Mouse (Mus musculus) midbrain, embryonic 11.5 days (tissue): ENCODE results near the gene Clec2l. TPM values are rescaled to one million over a fixed set of nuclear protein-coding genes. Genes with fewer than 3 reads are reported as not detected.
"Not testable (repeated sequence)": the region's sequence is repeated elsewhere in the genome, so short reads cannot be mapped to it uniquely, and the experiment has no call there.

Experiments
- ATAC-seq: fragments of 200-750 bp; cut with Nextera tagmentation; 2 replicates; pipeline ENCODE4 v1.8.0; 2017; ENCODE audit warnings: moderate TSS enrichment, moderate library complexity; ENCODE audit not compliant: low FRiP score
- DNase-seq: peaks from one replicate; pipeline ENCODE4 v3.0.0; 2015; ENCODE audit warnings: low spot score; ENCODE audit errors: missing footprints
- H3K27ac ChIP-seq: fragments of 300-500 bp; sonication (generic); 2 replicates; pipeline ENCODE4 v1.5.1; 2014; ENCODE audit warnings: low read depth, low read length
- H3K27me3 ChIP-seq: fragments of 300-500 bp; sonication (generic); 2 replicates; pipeline ENCODE4 v1.6.1; 2014; ENCODE audit warnings: mild to moderate bottlenecking, low read length, moderate library complexity, mixed read lengths; ENCODE audit not compliant: control insufficient read depth, insufficient read depth
- H3K36me3 ChIP-seq: fragments of 300-500 bp; sonication (generic); 2 replicates; pipeline ENCODE4 v1.6.1; 2014; ENCODE audit warnings: mild to moderate bottlenecking, low read length, moderate library complexity, mixed read lengths; ENCODE audit not compliant: control insufficient read depth, insufficient read depth
- H3K4me1 ChIP-seq: fragments of 300-500 bp; sonication (generic); 2 replicates; pipeline ENCODE4 v1.6.1; 2014; ENCODE audit warnings: low read length; ENCODE audit not compliant: control insufficient read depth, insufficient read depth
- H3K4me2 ChIP-seq: fragments of 300-500 bp; sonication (generic); 2 replicates; pipeline ENCODE4 v1.6.1; 2014; ENCODE audit warnings: mild to moderate bottlenecking, moderate library complexity
- H3K4me3 ChIP-seq: fragments of 300-500 bp; sonication (generic); 2 replicates; pipeline ENCODE4 v1.5.1; 2014; ENCODE audit warnings: low read depth, low read length
- H3K9ac ChIP-seq: fragments of 300-500 bp; sonication (generic); 2 replicates; pipeline ENCODE4 v1.6.1; 2014; ENCODE audit warnings: low read length
- H3K9me3 ChIP-seq: fragments of 300-500 bp; sonication (generic); 2 replicates; pipeline ENCODE4 v1.6.1; 2016; ENCODE audit warnings: low read length; ENCODE audit not compliant: control insufficient read depth
- WGBS: fragments of 180-500 bp; shearing (Covaris S2); extraction: QIAGEN DNeasy Blood & Tissue Kit; methylation state at CpG from one replicate; pipeline ENCODE4 v1.1.7; 2014; 5-methylcytosine and 5-hydroxymethylcytosine counted together
- polyA plus RNA-seq: library from polyadenylated mRNA; unstranded; fragments of >200 nt; fragmentation: Nextera tagmentation; extraction: Ambion mirVana; gene quantifications from 2 replicates; pipeline ENCODE4 v1.2.1, GENCODE M21; 2014

Clec2l gene
- polyA plus RNA-seq, 1 experiment from 2014 or later = 2.2 TPM

GRCm38 (mm10) chr6:38650263-38650937 is 12.5 kb upstream of the Clec2l start:
- DNase-seq (peak; percentile 94), ATAC-seq (peak; percentile 42; the same call in 1 of the 2 replicates)
- Histone ChIP-seq H3K4me3 (no peak overlapping the region), H3K27ac (no peak overlapping the region), H3K9ac (no peak overlapping the region), H3K4me2 (no peak overlapping the region), H3K4me1 (no peaks in the 10 kb centered on the region), H3K9me3 (no peaks in the 10 kb centered on the region), H3K27me3 (no peaks in the 10 kb centered on the region), H3K36me3 (no peaks in the 10 kb centered on the region)
- WGBS = 44% methylated on average over 14 of the region's 14 CpGs

- no peak for DNase-seq
- Histone ChIP-seq H3K4me2 (no peak overlapping the region), H3K36me3 (no peaks in the 10 kb centered on the region), H3K4me3 (no peak overlapping the region), H3K9me3 (no peaks in the 10 kb centered on the region), H3K9ac (no peak overlapping the region), H3K27ac (no peak overlapping the region), H3K27me3 (peaks cover 14% of the 10 kb centered on the region), H3K4me1 (peaks cover 6% of the 10 kb centered on the region)
- no peak for ATAC-seq
- WGBS = 14% methylated on average over 4 of the region's 4 CpGs
These were observed 1.2 kb upstream of the Clec2l start for GRCm38 (mm10) chr6:38661626-38662025.

GRCm38 (mm10) chr6:38669580-38669979 is 6.7 kb downstream of the Clec2l start:
- 74% methylated on average over 6 of the region's 6 CpGs for WGBS
- no peaks in the 10 kb centered on the region for H3K4me1 ChIP-seq

GRCm38 (mm10) chr6:38670488-38670887 is 7.6 kb downstream of the Clec2l start:
- DNase-seq, H3K27ac ChIP-seq, H3K27me3 ChIP-seq, H3K4me1 ChIP-seq, H3K9me3 ChIP-seq, H3K36me3 ChIP-seq, H3K9ac ChIP-seq, ATAC-seq, H3K4me3 ChIP-seq, H3K4me2 ChIP-seq: not testable (repeated sequence)
- 100% methylated on average over 1 of the region's 1 CpGs for WGBS

More at GRCm38 (mm10) chr6:38669580-38669979, 6.7 kb downstream of the Clec2l start:
- Histone ChIP-seq H3K4me2 (no peak overlapping the region), H3K9ac (no peak overlapping the region), H3K4me3 (no peak overlapping the region), H3K9me3 (no peaks in the 10 kb centered on the region), H3K27me3 (no peaks in the 10 kb centered on the region), H3K27ac (no peak overlapping the region), H3K36me3 (no peaks in the 10 kb centered on the region)
- ATAC-seq (no peak), DNase-seq (no peak)

- Histone ChIP-seq H3K4me1 (no peaks in the 10 kb centered on the region), H3K4me3 (no peak overlapping the region), H3K4me2 (no peak overlapping the region), H3K36me3 (no peaks in the 10 kb centered on the region), H3K9me3 (no peaks in the 10 kb centered on the region), H3K27me3 (no peaks in the 10 kb centered on the region), H3K9ac (no peak overlapping the region), H3K27ac (no peak overlapping the region)
- ATAC-seq (no peak), DNase-seq (no peak)
- WGBS = 78% methylated on average over 7 of the region's 7 CpGs
These were observed 8.4 kb downstream of the Clec2l start for GRCm38 (mm10) chr6:38671270-38671669.

GRCm38 (mm10) chr6:38672011-38672410 is 9.1 kb downstream of the Clec2l start:
- Histone ChIP-seq H3K27me3 (no peaks in the 10 kb centered on the region), H3K9me3 (no peaks in the 10 kb centered on the region), H3K4me3 (no peak overlapping the region), H3K9ac (no peak overlapping the region), H3K36me3 (no peaks in the 10 kb centered on the region), H3K4me2 (no peak overlapping the region), H3K27ac (no peak overlapping the region), H3K4me1 (no peaks in the 10 kb centered on the region)
- ATAC-seq (no peak), DNase-seq (no peak)
- WGBS = 88% methylated on average over 3 of the region's 3 CpGs

- Histone ChIP-seq H3K27me3 (no peaks in the 10 kb centered on the region), H3K9me3 (no peaks in the 10 kb centered on the region), H3K4me1 (no peaks in the 10 kb centered on the region), H3K27ac (no peak overlapping the region), H3K4me3 (no peak overlapping the region), H3K9ac (no peak overlapping the region), H3K36me3 (no peaks in the 10 kb centered on the region), H3K4me2 (no peak overlapping the region)
- no peak for DNase-seq
- no peak for ATAC-seq
- WGBS = 92% methylated on average over 6 of the region's 6 CpGs
These were observed 13.3 kb downstream of the Clec2l start for GRCm38 (mm10) chr6:38676217-38676616.

- no peaks in the 10 kb centered on the region for H3K9me3 ChIP-seq
- DNase-seq (no peak), ATAC-seq (no peak)
- H3K4me2 ChIP-seq = no peak overlapping the region
- no peak overlapping the region for H3K4me3 ChIP-seq
- no peaks in the 10 kb centered on the region for H3K4me1 ChIP-seq
- H3K27me3 ChIP-seq = no peaks in the 10 kb centered on the region
- WGBS = 84% methylated on average over 14 of the region's 14 CpGs
- H3K36me3 ChIP-seq = no peaks in the 10 kb centered on the region
- no peak overlapping the region for H3K9ac ChIP-seq
- no peak overlapping the region for H3K27ac ChIP-seq
These were observed 13.9 kb downstream of the Clec2l start for GRCm38 (mm10) chr6:38676723-38677122.

GRCm38 (mm10) chr6:38677629-38678028 is 14.8 kb downstream of the Clec2l start:
- WGBS = 76% methylated on average over 9 of the region's 9 CpGs
- DNase-seq = no peak
- H3K9ac ChIP-seq = no peak overlapping the region
- no peaks in the 10 kb centered on the region for H3K4me1 ChIP-seq
- no peak overlapping the region for H3K4me2 ChIP-seq
- no peak overlapping the region for H3K27ac ChIP-seq
- no peaks in the 10 kb centered on the region for H3K9me3 ChIP-seq
- ATAC-seq = no peak
- no peaks in the 10 kb centered on the region for H3K36me3 ChIP-seq
- H3K27me3 ChIP-seq = no peaks in the 10 kb centered on the region
- no peak overlapping the region for H3K4me3 ChIP-seq
